Mouse (Mus musculus): ENCODE measurements at regions not wholly inside any gene's neighbourhood (a gene's known extent, or its start where the extent isn't known, plus 50 kb on each side); places are given as distances from the start of the nearest gene placed in this dataset.

DNA sequence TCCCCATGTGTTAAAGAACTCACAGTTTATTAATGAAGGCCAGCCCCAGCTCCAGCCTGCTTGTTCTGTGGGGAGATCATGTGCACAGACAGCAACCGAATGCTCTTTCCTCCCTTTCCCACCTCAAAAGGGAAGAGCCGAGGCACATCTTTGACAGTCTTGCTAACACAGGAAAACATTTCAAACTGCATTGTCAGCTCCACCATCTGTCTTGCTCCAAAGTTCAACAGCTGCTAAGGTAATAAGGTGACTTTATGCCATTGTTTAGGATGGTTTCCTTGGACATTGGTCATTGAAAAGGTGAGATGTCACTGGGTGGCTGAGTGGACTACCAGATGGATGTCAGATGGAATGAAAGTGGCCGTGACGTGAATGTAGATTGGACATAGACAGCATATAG, 58.0 kb upstream of the Cep85l start:
- intact Hi-C loops (cut with DNase I; ENCODE audit: low total_unique reads): loop anchor here (10.0 kb wide), 1 partner anchor 67 kb away; no protein-coding TSS in a partner anchor
- DNase-seq: no peak

DNA sequence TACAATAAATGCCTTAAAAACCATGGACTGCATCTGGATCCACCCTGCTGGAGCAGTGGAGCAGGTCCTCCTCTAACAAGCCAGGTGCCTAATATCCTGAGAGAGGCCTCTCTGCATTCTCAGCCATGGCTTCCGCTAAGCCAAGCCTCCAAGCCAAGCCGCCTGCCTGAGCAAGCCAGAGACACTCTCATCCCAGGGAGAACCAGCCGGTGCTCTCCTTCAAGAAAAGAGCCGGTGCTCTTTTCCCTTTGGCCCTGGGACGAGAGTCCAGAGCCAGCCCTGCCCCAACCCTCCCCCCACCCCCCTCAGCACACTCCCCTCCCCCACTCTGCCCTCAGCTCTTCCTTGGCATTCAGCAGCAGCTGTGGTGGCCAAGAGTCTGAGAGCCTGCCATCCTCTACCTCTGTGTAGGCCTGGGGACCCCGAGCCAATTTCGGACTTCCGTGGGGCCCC, 56.3 kb upstream of the Cep85l start:
- intact Hi-C loops (cut with DNase I; ENCODE audit: low total_unique reads): loop anchor here (10.0 kb wide), 1 partner anchor 69 kb away; no protein-coding TSS in a partner anchor
- peak; percentile 27 for DNase-seq

DNA sequence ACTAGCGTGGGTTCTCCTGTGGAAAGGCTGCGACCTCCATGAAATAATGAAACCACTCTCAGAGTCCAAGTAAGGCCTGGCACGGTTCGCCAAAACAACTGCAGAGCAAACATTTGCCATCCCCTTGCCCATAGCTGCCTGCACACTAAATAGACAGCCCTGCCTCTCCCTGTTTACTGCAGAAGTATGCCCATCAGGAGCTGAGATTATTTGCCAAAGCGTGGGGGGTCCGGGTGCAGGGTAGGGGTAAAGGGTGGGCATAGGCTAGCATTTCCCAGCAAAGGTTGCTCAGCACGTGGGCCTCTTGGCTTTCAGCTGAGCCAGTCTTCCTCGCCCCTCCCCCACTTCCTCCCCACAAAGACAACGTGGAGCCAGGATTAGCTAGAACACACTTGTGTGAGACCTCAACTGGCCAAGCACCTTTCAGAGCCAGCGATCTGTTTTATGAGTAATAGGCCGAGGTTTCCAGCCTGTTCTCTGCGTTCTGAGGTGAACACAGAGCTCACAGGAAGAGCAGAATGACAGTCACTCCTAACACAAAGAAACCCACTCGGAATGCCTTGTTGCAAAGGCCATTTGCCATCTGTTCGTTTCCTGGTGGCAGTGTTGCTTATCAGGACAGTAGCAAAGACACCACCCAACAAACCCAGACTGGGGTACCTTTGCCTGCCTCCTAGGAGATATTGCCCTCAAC, 55.6 kb upstream of the Cep85l start:
- intact Hi-C loops (cut with DNase I; ENCODE audit: low total_unique reads): loop anchor here (10.0 kb wide), 1 partner anchor 69 kb away; no protein-coding TSS in a partner anchor
- DNase-seq: peak; percentile 85

DNA sequence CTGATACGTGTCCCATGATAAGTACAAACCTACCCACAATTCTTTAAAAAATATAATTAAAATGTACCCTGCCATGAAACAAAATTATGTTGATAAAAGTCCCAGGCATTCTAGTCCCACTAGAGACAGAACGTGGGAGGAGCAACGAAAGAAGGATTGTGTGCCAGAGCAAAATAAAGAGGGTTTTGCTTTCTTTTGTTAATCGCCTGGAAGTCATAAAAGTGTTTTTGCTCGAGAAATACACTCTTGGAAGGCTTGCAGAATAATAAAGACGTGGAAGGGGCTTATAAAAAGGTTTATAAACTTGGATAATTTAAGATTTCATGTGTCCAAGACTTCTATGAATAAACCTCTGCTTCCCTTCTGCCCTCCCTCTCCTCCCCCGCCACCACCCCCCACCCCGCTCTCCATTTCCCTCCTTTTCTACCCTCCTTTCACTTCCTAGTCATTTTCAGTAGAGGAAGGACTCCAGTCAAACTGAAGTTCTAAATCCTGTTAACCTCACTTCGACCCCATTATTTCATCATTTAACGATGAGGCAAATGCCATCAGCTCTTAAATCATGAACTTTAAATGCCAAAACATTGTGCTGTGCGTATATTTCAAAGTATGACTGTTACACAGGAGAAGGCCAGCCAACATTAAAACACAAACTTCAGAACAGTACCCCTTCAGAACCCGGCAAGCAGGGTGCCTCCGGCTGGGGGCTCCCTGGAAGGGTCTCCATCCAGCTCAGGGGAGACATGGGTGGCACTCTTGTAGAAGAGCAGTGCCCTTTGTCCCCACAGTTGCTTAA, 54.8 kb upstream of the Cep85l start:
- intact Hi-C loops (cut with DNase I; ENCODE audit: low total_unique reads): loop anchor here (10.0 kb wide), 1 partner anchor 70 kb away; no protein-coding TSS in a partner anchor

DNA sequence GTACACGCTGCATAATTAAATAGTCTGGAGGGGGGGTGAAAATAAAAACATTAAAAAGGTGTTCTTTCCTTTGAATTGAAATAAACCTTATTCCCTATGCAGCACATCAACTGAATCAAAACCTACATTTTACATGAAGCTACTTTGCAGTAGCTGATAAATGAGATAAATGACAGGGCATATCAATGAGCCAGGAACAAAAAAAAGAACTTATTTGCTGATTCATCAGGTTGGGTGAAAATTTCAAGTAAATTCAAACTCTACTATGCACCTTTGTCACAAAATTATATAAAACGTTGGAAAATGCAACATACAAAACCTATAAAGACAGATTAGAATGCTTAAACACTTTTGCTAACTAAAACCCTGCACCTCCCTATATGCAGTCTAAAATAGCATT, 53.0 kb upstream of the Cep85l start:
- intact Hi-C loops (cut with DNase I; ENCODE audit: low total_unique reads): loop anchor here (10.0 kb wide), 1 partner anchor 72 kb away; no protein-coding TSS in a partner anchor
- no peak for DNase-seq

More for the DNA sequence above, 54.8 kb upstream of the Cep85l start:
- no peak for DNase-seq

DNA sequence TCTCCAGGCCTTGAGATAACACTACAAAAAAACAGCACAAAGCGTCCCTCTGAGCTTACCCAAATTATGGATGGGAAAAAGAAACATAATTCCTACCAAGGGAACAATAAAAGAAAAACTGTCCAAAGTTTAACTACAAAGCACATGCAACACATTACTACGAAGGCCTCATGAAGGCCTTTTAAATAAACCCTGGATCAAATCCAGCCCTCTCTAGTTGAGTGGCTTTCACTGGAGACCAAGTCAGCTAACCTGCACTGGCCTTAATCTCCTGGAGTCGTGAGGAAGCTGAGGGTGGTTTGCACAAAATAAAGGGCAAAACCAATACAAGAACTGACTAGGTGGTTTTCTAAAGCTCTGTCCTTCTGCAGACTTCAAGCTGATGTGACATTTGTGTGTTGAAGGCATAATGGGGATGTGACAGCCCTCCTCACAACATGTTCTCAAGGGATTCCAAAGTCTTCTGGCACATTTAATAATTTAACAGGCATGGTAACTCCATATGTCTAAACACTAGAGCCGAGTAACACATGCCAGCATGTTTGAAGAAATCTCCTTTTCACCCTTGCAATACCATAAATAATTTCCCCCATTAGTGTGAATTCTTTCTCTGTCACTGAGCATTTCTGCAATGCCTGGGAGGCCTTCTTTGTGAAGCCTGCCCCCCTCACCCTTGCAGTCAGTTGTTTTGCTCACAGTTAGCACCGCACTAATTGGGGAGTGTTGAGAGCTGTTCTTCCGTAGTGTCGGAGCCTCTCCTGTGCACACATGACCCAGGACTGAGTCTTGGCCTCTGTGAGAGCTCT, 50.0 kb upstream of the Cep85l start:
- no peak for DNase-seq
- intact Hi-C loops (cut with DNase I; ENCODE audit: low total_unique reads): loop anchor here (10.0 kb wide), 1 partner anchor 75 kb away; no protein-coding TSS in a partner anchor
